Mouse (Mus musculus): ENCODE measurements around the gene Cdh12. TPM values are rescaled to one million over a fixed set of nuclear protein-coding genes. Genes with fewer than 3 reads are reported as not detected.
A peak's percentile ranks its signal among the peaks of the same experiment; 100 is the strongest.

Cdh12 gene
- polyA plus RNA-seq, 1 experiment from 2014 or later: 6.8 TPM

- Histone ChIP-seq H3K4me1 (ENCODE audit: control insufficient read depth, insufficient read depth, low read length) (no peaks in the 10 kb centered on the region), H3K4me2 (ENCODE audit: low read length) (no peak overlapping the region), H3K36me3 (ENCODE audit: control insufficient read depth, insufficient read depth, low read length) (no peaks in the 10 kb centered on the region), H3K9ac (replicated peaks; ENCODE audit: low read length) (no peak overlapping the region), H3K9me3 (ENCODE audit: control insufficient read depth, low read length) (no peaks in the 10 kb centered on the region), H3K4me3 (replicated peaks; ENCODE audit: low read depth, low read length) (no peak overlapping the region), H3K27me3 (ENCODE audit: control insufficient read depth, insufficient read depth, low read length) (no peaks in the 10 kb centered on the region), H3K27ac (replicated peaks; ENCODE audit: low read depth, low read length) (no peak overlapping the region)
- 78% methylated on average over 3 of the region's 3 CpGs for WGBS
- DNase-seq (no peak), ATAC-seq (ENCODE audit: low FRiP score, low TSS enrichment) (no peak)
Measured at GRCm38 (mm10) chr15:20902568-20902967, 453.5 kb downstream of the Cdh12 start.

GRCm38 (mm10) chr15:20928221-20928620, 479.2 kb downstream of the Cdh12 start:
- Histone ChIP-seq H3K4me3 (replicated peaks; ENCODE audit: low read depth, low read length) (no peak overlapping the region), H3K4me2 (ENCODE audit: low read length) (no peak overlapping the region)
- no peak for ATAC-seq (ENCODE audit: low FRiP score, low TSS enrichment)

GRCm38 (mm10) chr15:20944000-20944399, 494.9 kb downstream of the Cdh12 start:
- Histone ChIP-seq H3K4me2 (ENCODE audit: low read length) (no peak overlapping the region), H3K4me1 (ENCODE audit: control insufficient read depth, insufficient read depth, low read length) (no peaks in the 10 kb centered on the region), H3K9me3 (ENCODE audit: control insufficient read depth, low read length) (no peaks in the 10 kb centered on the region), H3K27me3 (ENCODE audit: control insufficient read depth, insufficient read depth, low read length) (no peaks in the 10 kb centered on the region), H3K9ac (replicated peaks; ENCODE audit: low read length) (no peak overlapping the region), H3K4me3 (replicated peaks; ENCODE audit: low read depth, low read length) (no peak overlapping the region), H3K27ac (replicated peaks; ENCODE audit: low read depth, low read length) (no peak overlapping the region), H3K36me3 (ENCODE audit: control insufficient read depth, insufficient read depth, low read length) (no peaks in the 10 kb centered on the region)
- ATAC-seq (ENCODE audit: low FRiP score, low TSS enrichment) (no peak), DNase-seq (peak; percentile 10)

More at GRCm38 (mm10) chr15:20928221-20928620, 479.2 kb downstream of the Cdh12 start:
- H3K27me3 ChIP-seq (ENCODE audit: control insufficient read depth, insufficient read depth, low read length): no peaks in the 10 kb centered on the region
- no peak overlapping the region for H3K27ac ChIP-seq (replicated peaks; ENCODE audit: low read depth, low read length)
- no peak overlapping the region for H3K9ac ChIP-seq (replicated peaks; ENCODE audit: low read length)
- no peak for DNase-seq
- no peaks in the 10 kb centered on the region for H3K9me3 ChIP-seq (ENCODE audit: control insufficient read depth, low read length)
- no peaks in the 10 kb centered on the region for H3K4me1 ChIP-seq (ENCODE audit: control insufficient read depth, insufficient read depth, low read length)
- no peaks in the 10 kb centered on the region for H3K36me3 ChIP-seq (ENCODE audit: control insufficient read depth, insufficient read depth, low read length)

DNA sequence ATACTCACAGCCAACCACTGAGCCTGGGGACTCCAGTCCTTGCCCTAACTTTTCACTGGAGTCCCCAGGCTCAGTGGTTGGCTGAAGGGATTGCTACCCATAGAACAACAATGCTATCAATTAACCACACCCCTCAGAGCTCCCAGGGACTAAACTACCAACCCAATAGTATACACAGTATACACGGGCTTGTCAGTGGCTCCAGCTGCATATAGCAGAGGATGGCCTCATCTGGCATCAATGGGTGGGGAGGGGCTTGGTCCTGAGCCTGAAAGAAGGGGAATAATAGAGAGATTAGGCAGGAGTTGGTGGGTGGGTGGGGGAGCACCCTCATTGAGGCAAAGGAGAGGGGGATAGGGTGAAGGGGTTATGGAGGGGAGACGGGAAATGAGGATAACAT, 518.4 kb downstream of the Cdh12 start:
- Histone ChIP-seq H3K4me3 (replicated peaks; ENCODE audit: low read depth, low read length) (no peak overlapping the region), H3K36me3 (ENCODE audit: control insufficient read depth, insufficient read depth, low read length) (no peaks in the 10 kb centered on the region), H3K27ac (replicated peaks; ENCODE audit: low read depth, low read length) (no peak overlapping the region), H3K27me3 (ENCODE audit: control insufficient read depth, insufficient read depth, low read length) (no peaks in the 10 kb centered on the region), H3K9ac (replicated peaks; ENCODE audit: low read length) (no peak overlapping the region), H3K9me3 (ENCODE audit: control insufficient read depth, low read length) (no peaks in the 10 kb centered on the region), H3K4me2 (ENCODE audit: low read length) (no peak overlapping the region), H3K4me1 (ENCODE audit: control insufficient read depth, insufficient read depth, low read length) (no peaks in the 10 kb centered on the region)
- ATAC-seq (ENCODE audit: low FRiP score, low TSS enrichment): no peak
- DNase-seq: no peak
- WGBS: 33% methylated on average over 2 of the region's 2 CpGs

- H3K9me3 ChIP-seq (ENCODE audit: control insufficient read depth, low read length): no peaks in the 10 kb centered on the region
- no peaks in the 10 kb centered on the region for H3K4me1 ChIP-seq (ENCODE audit: control insufficient read depth, insufficient read depth, low read length)
- no peak overlapping the region for H3K4me2 ChIP-seq (ENCODE audit: low read length)
- ATAC-seq (ENCODE audit: low FRiP score, low TSS enrichment) (no peak), DNase-seq (no peak)
- H3K27ac ChIP-seq (replicated peaks; ENCODE audit: low read depth, low read length): no peak overlapping the region
- H3K36me3 ChIP-seq (ENCODE audit: control insufficient read depth, insufficient read depth, low read length): no peaks in the 10 kb centered on the region
- no peak overlapping the region for H3K4me3 ChIP-seq (replicated peaks; ENCODE audit: low read depth, low read length)
- H3K27me3 ChIP-seq (ENCODE audit: control insufficient read depth, insufficient read depth, low read length): no peaks in the 10 kb centered on the region
- no peak overlapping the region for H3K9ac ChIP-seq (replicated peaks; ENCODE audit: low read length)
- WGBS: 91% methylated on average over 2 of the region's 2 CpGs
Measured at GRCm38 (mm10) chr15:20971041-20971440, 522.0 kb downstream of the Cdh12 start.

DNA sequence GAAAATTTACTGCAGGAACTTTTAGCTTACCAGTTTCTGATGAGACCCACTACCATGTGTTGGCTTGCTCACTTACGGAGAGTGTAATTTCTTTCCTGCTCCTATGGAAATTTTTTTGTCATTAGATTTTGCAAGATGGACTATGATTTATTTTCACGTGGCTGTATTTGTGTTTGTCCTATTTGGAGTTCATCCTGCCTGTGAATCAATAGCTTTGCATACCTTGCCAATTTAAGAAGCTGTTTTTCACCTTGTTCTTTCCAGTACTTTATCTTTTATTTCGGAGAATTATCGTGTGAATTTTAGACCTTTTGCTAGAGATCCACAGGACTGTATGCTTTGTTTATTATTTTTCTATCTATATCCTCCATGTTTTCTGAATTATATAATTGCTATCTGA, 551.5 kb downstream of the Cdh12 start:
- ATAC-seq (ENCODE audit: low FRiP score, low TSS enrichment) (no peak), DNase-seq (no peak)
- Histone ChIP-seq H3K9me3 (ENCODE audit: control insufficient read depth, low read length) (no peaks in the 10 kb centered on the region), H3K36me3 (ENCODE audit: control insufficient read depth, insufficient read depth, low read length) (no peaks in the 10 kb centered on the region), H3K4me3 (replicated peaks; ENCODE audit: low read depth, low read length) (no peak overlapping the region), H3K27me3 (ENCODE audit: control insufficient read depth, insufficient read depth, low read length) (no peaks in the 10 kb centered on the region), H3K9ac (replicated peaks; ENCODE audit: low read length) (no peak overlapping the region), H3K4me2 (ENCODE audit: low read length) (no peak overlapping the region), H3K27ac (replicated peaks; ENCODE audit: low read depth, low read length) (no peak overlapping the region), H3K4me1 (ENCODE audit: control insufficient read depth, insufficient read depth, low read length) (no peaks in the 10 kb centered on the region)
- 88% methylated on average over 4 of the region's 4 CpGs for WGBS

DNA sequence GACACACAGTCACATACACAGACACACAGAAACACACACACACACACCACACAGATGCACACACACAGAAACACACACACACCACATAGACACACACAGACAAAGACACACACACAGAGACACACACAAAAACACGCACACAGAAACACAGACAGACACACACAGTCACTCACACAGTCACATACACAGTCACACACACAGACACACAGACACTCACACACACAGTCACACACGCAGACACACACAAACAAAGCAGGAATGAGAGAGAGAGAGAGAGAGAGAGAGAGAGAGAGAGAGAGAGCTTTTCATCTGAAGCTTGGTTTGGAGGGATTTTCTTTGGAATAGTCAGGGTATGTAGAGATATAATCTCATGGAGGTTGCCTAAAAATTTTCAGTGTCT, 558.9 kb downstream of the Cdh12 start:
- Histone ChIP-seq H3K4me2 (ENCODE audit: low read length) (no peak overlapping the region), H3K9me3 (ENCODE audit: control insufficient read depth, low read length) (no peaks in the 10 kb centered on the region), H3K27me3 (ENCODE audit: control insufficient read depth, insufficient read depth, low read length) (no peaks in the 10 kb centered on the region), H3K36me3 (ENCODE audit: control insufficient read depth, insufficient read depth, low read length) (no peaks in the 10 kb centered on the region), H3K4me1 (ENCODE audit: control insufficient read depth, insufficient read depth, low read length) (peaks cover 12% of the 10 kb centered on the region), H3K27ac (replicated peaks; ENCODE audit: low read depth, low read length) (no peak overlapping the region), H3K4me3 (replicated peaks; ENCODE audit: low read depth, low read length) (no peak overlapping the region), H3K9ac (replicated peaks; ENCODE audit: low read length) (no peak overlapping the region)
- WGBS: 73% methylated on average over 2 of the region's 2 CpGs
- ATAC-seq (ENCODE audit: low FRiP score, low TSS enrichment): no peak
- no peak for DNase-seq

DNA sequence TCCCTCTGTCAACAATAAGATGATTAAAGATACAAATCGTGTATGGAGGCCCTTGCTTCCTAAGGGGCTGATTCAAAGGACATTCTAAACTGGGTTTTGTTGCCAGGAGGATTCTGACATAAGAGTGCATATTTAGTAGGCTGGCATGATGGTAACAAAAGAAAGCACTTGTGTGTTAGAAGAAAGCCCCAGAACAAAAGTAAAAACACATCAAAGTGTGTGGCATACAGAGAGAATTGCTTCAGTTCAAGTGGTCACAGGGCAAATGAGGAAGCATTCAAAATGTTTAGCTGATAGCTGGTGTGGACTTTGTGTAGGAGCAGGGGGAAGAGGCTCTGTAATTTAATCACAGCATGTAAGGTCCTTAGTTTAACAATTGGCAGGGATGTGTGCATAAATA, 559.4 kb downstream of the Cdh12 start:
- 4% methylated on average over 1 of the region's 1 CpGs for WGBS
- H3K4me3 ChIP-seq (replicated peaks; ENCODE audit: low read depth, low read length): no peak overlapping the region
- H3K4me2 ChIP-seq (ENCODE audit: low read length): no peak overlapping the region
- H3K9ac ChIP-seq (replicated peaks; ENCODE audit: low read length): no peak overlapping the region
- no peaks in the 10 kb centered on the region for H3K36me3 ChIP-seq (ENCODE audit: control insufficient read depth, insufficient read depth, low read length)
- peak; percentile 21 for DNase-seq
- H3K27me3 ChIP-seq (ENCODE audit: control insufficient read depth, insufficient read depth, low read length): no peaks in the 10 kb centered on the region
- peak; percentile 24; the same call in 1 of the 2 replicates for ATAC-seq (ENCODE audit: low FRiP score, low TSS enrichment)
- peaks cover 12% of the 10 kb centered on the region for H3K4me1 ChIP-seq (ENCODE audit: control insufficient read depth, insufficient read depth, low read length)
- H3K9me3 ChIP-seq (ENCODE audit: control insufficient read depth, low read length): no peaks in the 10 kb centered on the region
- no peak overlapping the region for H3K27ac ChIP-seq (replicated peaks; ENCODE audit: low read depth, low read length)

- WGBS: 34% methylated on average over 3 of the region's 3 CpGs
- H3K27ac ChIP-seq (replicated peaks; ENCODE audit: low read depth, low read length): no peak overlapping the region
- ATAC-seq (ENCODE audit: low FRiP score, low TSS enrichment): peak; percentile 46; the same call in 1 of the 2 replicates
- H3K27me3 ChIP-seq (ENCODE audit: control insufficient read depth, insufficient read depth, low read length): no peaks in the 10 kb centered on the region
- H3K4me3 ChIP-seq (replicated peaks; ENCODE audit: low read depth, low read length): no peak overlapping the region
- H3K9me3 ChIP-seq (ENCODE audit: control insufficient read depth, low read length): no peaks in the 10 kb centered on the region
- no peaks in the 10 kb centered on the region for H3K36me3 ChIP-seq (ENCODE audit: control insufficient read depth, insufficient read depth, low read length)
- H3K9ac ChIP-seq (replicated peaks; ENCODE audit: low read length): no peak overlapping the region
- no peak overlapping the region for H3K4me2 ChIP-seq (ENCODE audit: low read length)
- DNase-seq: peak; percentile 26
- peaks cover 12% of the 10 kb centered on the region for H3K4me1 ChIP-seq (ENCODE audit: control insufficient read depth, insufficient read depth, low read length)
Measured at GRCm38 (mm10) chr15:21008969-21009368, 559.9 kb downstream of the Cdh12 start.

All from midbrain, embryonic 14.5 days (tissue).